Mouse (Mus musculus) cerebellum, adult 2 months (tissue): ENCODE measurements around the gene Rsrc1. TPM values are rescaled to one million over a fixed set of nuclear protein-coding genes. Genes with fewer than 3 reads are reported as not detected.
A peak's percentile ranks its signal among the peaks of the same experiment; 100 is the strongest.

Experiments used
- DNase-seq, 2 experiments: peaks; one replicate each; pipeline ENCODE4 v3.0.0; 2021
- H3K27ac ChIP-seq: fragments of 200-500 bp; 2 replicates; pipeline ENCODE4 v1.5.1; 2012; ENCODE audit warnings: low read length, control low read depth, inconsistent platforms; ENCODE audit not compliant: insufficient read depth
- H3K27me3 ChIP-seq: fragments of 200-500 bp; 2 replicates; pipeline ENCODE4 v1.6.1; 2012; ENCODE audit warnings: inconsistent platforms, mild to moderate bottlenecking, low read length, moderate library complexity; ENCODE audit not compliant: control insufficient read depth, insufficient read depth
- H3K4me1 ChIP-seq: fragments of 200-500 bp; 2 replicates; pipeline ENCODE4 v1.6.1; 2011; ENCODE audit warnings: low read length; ENCODE audit not compliant: control insufficient read depth, insufficient read depth
- H3K4me3 ChIP-seq: fragments of 200-500 bp; replicated peaks from 2 replicates; pipeline ENCODE3; 2011; ENCODE audit warnings: mild to moderate bottlenecking, low read depth, low read length, control low read depth; ENCODE audit not compliant: insufficient read depth
- CTCF ChIP-seq: fragments of 200-500 bp; IDR thresholded peaks from 2 replicates; pipeline ENCODE4 v1.5.1; 2011; ENCODE audit warnings: low read depth, mild to moderate bottlenecking, control low read depth, low read length, moderate library complexity, borderline replicate concordance; ENCODE audit not compliant: insufficient read depth
- POLR2A ChIP-seq: fragments of 200-500 bp; IDR thresholded peaks from 2 replicates; pipeline ENCODE4 v1.6.1; 2011; ENCODE audit warnings: low read length, control low read depth, borderline replicate concordance; ENCODE audit not compliant: insufficient read depth
- WGBS: fragments of 180-500 bp; shearing (Covaris S2); methylation state at CpG from one replicate; pipeline ENCODE4 v1.1.7; 2018; 5-methylcytosine and 5-hydroxymethylcytosine counted together
- polyA plus RNA-seq: library from polyadenylated mRNA; depleted of rRNA; stranded (reverse); fragments of >200 nt; gene quantifications from 2 replicates; pipeline ENCODE4 v1.2.3, GENCODE M21; 2012; rRNA removed

The Rsrc1 gene
- polyA plus RNA-seq = 24.6 and 27.0 TPM in 2 replicates

DNA sequence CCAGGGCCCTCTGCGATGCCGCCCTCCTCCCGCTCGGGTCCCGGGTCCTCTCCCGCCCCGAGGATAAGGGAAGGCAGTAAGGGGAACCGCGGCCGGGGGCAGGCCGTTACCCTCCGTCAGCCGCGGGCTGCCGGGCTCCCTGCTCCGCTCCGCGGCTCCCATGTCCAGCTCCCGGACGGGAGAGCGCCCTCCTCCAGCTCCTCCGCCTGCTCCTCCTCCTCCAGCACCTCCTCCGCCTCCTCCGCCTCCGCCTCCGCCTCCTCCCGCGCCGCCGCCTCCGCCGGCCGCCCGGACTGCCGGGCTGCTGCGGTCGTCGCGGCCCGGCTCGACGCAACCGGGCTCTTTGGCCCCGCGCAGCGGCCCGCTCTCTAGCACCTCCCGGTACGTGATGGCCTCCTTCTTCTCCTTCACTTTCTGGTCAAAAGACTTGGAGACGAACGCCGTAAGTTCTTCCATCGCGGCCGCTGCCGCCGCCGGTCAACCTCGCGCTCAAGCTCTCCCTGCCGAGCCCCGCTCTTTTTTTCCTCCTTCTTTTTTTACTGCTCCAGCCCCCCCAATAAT, at the start of gene Rsrc1:
Gene Rsrc1, plus strand, starts transcription at position 290 of the 561 bp plus-strand sequence.
- Histone ChIP-seq H3K27me3 (peaks cover 27% of the 10 kb centered on the region; the same call in 1 of the 2 replicates), H3K4me1 (no peaks in the 10 kb centered on the region), H3K27ac (no peak within 1 kb of the TSS), H3K4me3 (no peak within 1 kb of the TSS)
- under 1% methylated on average over 60 of the region's 62 CpGs for WGBS
- DNase-seq = peak; percentile 34 to 56
- TF ChIP-seq POLR2A = no peak

DNA sequence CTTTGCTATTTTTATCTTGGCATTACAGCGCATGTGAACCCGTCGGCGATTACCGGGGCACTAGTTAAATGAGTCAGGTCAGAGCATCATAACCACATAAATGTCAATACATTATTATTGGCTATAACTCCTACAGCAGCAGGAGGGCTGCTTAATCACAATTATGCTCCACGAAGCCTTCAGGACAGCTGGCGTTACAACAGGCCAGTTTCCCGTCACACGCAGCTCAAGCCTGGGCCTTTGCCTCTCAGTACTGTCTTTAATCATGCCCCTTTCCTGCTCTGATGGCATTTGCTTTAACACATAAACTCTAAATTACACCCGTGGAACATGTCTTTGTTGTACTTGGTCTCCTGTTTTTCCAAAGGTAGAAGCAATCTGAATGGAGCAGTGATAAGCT, 41.5 kb upstream of the Rsrc1 start:
- H3K4me3 ChIP-seq = no peak overlapping the region
- TF ChIP-seq CTCF (no peak), POLR2A (no peak)
- H3K27me3 ChIP-seq = no peaks in the 10 kb centered on the region; the same call in 1 of the 2 replicates
- DNase-seq = no peak
- 37% methylated on average over 10 of the region's 10 CpGs for WGBS
- no peaks in the 10 kb centered on the region for H3K4me1 ChIP-seq
- no peak overlapping the region for H3K27ac ChIP-seq

DNA sequence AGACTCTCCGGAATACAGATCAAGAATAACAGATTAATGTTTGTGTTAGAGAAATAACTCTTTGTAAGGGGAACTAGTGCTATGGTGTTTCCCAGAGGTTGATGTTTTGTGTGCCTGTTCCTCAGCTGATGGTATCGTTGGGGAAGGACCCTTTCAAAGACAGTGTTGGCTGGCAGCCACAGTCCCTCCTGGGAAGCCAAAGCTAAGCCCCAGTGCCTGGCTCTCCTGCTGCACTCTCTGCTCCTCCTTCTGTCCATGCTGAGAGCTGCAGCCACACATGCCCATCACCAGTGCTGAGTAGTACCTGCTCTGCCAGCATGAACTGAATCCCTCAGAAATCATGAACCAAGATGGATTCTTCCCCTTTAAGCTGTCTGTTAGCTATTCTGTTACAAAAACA, 26.1 kb upstream of the Rsrc1 start:
- 53% methylated on average over 2 of the region's 2 CpGs for WGBS
- Histone ChIP-seq H3K27me3 (no peaks in the 10 kb centered on the region), H3K27ac (no peak overlapping the region), H3K4me3 (no peak overlapping the region), H3K4me1 (no peaks in the 10 kb centered on the region)
- no peak for DNase-seq
- TF ChIP-seq POLR2A = no peak
- TF ChIP-seq CTCF = no peak

DNA sequence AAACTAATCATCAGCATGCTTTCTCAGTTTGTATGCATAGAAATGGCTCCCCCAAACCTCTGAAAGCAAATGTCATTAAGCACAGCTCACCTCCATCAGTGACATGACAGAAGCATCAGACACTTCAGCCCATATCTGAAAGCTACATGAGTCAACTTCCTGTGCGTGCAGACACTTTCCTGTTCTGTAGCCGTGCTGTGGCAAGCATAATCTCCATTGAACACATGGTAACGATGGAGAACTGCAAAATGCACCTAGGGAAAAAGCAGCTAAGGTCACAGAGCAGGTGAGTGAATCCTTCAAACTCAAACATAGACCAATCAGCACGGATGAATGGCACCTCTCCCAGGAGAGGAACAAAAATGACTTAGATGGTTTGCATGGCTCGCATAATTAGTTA, 21.2 kb upstream of the Rsrc1 start:
- H3K4me3 ChIP-seq = no peak overlapping the region
- no peaks in the 10 kb centered on the region for H3K4me1 ChIP-seq
- no peaks in the 10 kb centered on the region; the same call in 1 of the 2 replicates for H3K27me3 ChIP-seq
- no peak for DNase-seq
- TF ChIP-seq POLR2A = no peak
- no peak for TF ChIP-seq CTCF
- no peak overlapping the region for H3K27ac ChIP-seq
- WGBS = 79% methylated on average over 5 of the region's 5 CpGs

DNA sequence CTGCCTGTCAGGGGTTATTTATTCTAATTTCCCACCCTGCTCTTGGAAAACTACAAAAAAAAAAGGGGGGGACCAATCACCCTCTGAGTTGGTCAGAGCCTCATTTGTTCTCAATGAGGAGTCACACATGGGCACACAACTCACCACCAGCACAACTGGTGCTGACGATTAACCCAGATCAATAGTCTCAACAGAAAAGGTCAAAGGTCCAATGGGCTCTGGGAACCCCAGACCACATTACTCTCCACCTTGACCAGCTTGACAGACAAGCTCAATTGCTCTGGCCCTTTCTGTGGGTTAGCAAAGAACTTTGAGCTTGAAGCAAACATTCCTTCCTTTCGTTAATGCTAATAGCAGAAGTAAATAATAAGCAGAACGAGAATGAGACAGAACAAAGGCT, 16.3 kb upstream of the Rsrc1 start:
- 54% methylated on average over 3 of the region's 3 CpGs for WGBS
- Histone ChIP-seq H3K4me1 (no peaks in the 10 kb centered on the region), H3K4me3 (no peak overlapping the region), H3K27ac (no peak overlapping the region), H3K27me3 (peaks cover 2% of the 10 kb centered on the region; the same call in 1 of the 2 replicates)
- DNase-seq = no peak
- TF ChIP-seq POLR2A = no peak
- no peak for TF ChIP-seq CTCF

- 65% methylated on average over 4 of the region's 4 CpGs for WGBS
- Histone ChIP-seq H3K27me3 (peaks cover 13% of the 10 kb centered on the region; the same call in 1 of the 2 replicates), H3K4me1 (no peaks in the 10 kb centered on the region), H3K27ac (no peak overlapping the region), H3K4me3 (no peak overlapping the region)
- TF ChIP-seq CTCF = no peak
- no peak for DNase-seq
Measured at GRCm38 (mm10) chr3:66967508-66967907, 13.7 kb upstream of the Rsrc1 start.

- no peak overlapping the region for H3K4me3 ChIP-seq
- WGBS = 5% methylated on average over 10 of the region's 10 CpGs
- H3K27ac ChIP-seq = no peak overlapping the region
- TF ChIP-seq POLR2A (no peak), CTCF (no peak)
- DNase-seq = no peak
- peaks cover 19% of the 10 kb centered on the region; the same call in 1 of the 2 replicates for H3K27me3 ChIP-seq
- H3K4me1 ChIP-seq = no peaks in the 10 kb centered on the region
Measured at GRCm38 (mm10) chr3:66970261-66970660, 10.9 kb upstream of the Rsrc1 start.

DNA sequence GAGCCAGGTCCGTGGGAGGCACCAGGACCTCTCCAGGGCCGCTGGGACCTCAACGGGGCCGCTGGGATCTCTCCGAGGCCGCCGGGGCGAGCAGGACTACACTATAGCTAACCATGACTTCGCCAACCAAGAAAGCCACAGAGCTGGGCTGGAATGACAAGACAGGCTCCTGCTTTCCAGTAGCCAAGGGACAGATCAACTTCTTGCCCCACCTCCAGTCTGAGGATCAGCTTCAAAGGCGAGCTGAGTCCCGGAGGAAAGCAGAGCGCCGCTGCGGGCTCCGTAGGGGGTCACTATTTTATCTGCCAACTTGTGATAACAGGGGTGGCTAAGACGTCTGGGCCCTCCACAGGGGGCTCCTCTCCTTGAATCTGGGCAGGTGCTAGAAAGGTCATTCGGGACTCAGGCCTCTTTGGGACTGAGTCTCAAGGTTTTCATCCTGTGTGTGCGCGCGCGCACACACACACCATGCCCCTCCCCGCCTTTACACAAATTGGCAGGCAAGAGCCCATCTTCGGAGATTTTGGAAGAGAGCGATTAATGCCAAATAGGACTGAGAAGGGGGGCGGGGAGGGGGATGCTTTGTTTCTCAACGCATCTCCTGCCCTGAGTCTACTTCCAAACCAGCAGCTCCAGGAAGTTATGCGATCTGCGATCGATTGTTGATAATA, 10.4 kb upstream of the Rsrc1 start:
- TF ChIP-seq POLR2A (no peak), CTCF (no peak)
- no peaks in the 10 kb centered on the region for H3K4me1 ChIP-seq
- peaks cover 19% of the 10 kb centered on the region; the same call in 1 of the 2 replicates for H3K27me3 ChIP-seq
- no peak overlapping the region for H3K4me3 ChIP-seq
- WGBS = 3% methylated on average over 29 of the region's 29 CpGs
- H3K27ac ChIP-seq = no peak overlapping the region
- peak in 1 of 2 experiments; percentile 16 for DNase-seq
